Mouse (Mus musculus) inflammation-experienced regulatory T-cells, adult 6 months (primary cell): ENCODE data around the gene Vamp4. TPM values are rescaled to one million over a fixed set of nuclear protein-coding genes. Genes with fewer than 3 reads are reported as not detected.
A peak's percentile ranks its signal among the peaks of the same experiment; 100 is the strongest.

Experiments used
- ATAC-seq: one replicate; pipeline ENCODE4 v1.8.0; 2017
- polyA plus RNA-seq, 3 experiments: library from polyadenylated mRNA; unstranded; fragments of 100-300 nt; shearing (Covaris generic); gene quantifications; one replicate each; pipeline ENCODE4 v1.2.1; 2017

Gene Vamp4
- 100 to 1,000 TPM in 2 of 3 experiments, 10 to 100 TPM in 1; 93.6 to 112 (median 104) TPM for polyA plus RNA-seq

DNA sequence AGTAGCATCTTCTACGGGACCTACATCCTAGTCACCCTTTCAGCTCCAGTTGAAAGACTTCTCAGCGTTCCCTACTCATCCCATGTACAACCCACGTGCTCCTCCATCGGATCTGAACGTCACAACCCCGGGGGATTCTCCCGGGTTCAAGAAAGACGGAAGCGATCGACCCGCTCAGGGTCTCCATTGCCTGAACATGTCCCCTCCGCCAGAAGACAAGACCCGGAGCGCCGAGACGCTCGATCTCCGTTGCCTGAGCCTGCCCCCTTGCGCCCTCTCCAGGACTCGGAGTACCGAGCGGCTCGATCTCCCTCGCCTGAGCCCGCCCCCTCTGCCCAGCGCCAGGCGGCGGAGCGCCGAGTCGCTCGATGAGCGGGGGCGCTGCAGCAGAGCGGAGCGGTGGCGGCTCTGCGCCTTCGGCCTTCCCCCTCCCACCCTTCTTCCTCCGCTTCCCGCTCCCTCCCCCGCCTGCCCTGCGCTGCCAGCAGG, at the start of gene Vamp4:
TSS of gene Vamp4 (plus strand) at position 256 of the 489 bp plus-strand sequence.
- ATAC-seq, result peak; percentile 81

DNA sequence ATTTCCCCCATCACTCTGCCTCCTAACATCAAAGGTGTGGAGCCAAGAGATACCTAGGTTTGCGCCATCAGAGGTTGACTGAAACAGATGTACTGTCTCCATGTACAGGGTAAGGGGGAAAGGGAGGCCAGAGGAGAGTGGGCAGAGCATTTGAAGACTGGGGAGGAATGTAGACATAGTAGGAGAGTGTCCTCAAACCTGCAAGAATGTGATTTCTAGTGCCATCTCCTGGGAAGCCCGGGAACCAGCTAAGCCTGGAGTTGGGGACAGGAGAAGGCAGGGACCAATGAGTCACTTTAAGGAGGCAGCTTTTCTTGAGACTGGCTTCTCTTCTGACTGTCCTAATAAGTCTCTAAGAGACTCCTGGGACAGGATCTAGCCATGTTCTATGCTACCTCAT, 40.7 kb upstream of the Vamp4 start:
- no peak for ATAC-seq

DNA sequence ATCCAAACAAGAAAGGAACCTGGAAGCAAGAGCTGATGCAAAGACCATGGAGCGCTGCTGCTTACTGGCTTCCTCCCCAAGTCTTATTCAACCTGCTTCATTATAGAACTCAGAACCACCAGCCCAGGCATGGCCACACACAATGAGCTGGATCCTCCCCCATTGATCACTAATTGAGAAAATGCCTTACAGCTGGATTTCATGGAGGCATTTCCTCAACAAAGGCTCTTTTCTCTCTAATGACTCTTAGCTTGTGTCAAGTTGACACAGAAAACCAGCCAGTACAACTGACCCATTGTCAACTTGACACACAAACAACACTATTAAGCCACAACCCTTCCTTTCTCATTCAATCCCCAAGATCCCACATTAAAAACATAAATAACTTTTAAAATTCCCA, 39.6 kb upstream of the Vamp4 start:
- no peak for ATAC-seq

DNA sequence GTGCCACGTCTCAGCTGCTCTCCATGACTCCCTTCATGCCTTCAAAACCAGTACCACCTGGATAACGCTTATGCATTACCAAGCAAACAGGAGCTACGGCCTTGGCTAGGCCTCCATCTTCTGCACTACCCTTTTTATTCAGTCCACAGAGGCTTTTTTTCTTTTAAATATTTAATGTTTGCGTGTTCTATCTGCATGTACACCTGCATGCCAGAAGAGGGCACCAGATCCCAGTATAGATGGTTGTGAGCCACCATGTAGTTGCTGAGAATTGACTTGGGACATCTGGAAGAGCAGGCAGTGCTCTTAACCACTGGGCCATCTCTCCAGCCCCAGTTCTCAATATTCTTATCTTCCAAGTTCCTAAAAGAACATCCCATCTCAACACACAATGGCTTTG, 38.7 kb upstream of the Vamp4 start:
- ATAC-seq, result no peak

DNA sequence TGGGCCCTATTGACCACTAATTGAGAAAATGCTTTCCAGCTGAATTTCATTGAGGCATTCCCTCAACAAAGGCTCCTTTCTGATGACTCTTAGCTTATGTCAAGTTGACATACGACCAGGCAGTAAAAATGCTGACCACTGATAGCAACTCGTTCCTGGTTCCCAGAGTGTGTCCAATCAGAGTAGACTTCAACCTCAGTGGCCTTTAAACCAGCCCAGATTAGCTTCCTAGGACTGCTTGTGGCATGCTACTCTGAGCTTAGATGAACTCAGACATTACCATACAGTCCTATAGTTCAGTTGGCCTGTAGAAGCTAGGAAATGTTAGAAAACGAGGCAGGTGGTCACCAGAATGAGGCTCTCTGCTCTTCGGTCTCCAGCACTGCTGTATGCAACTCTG, 38.0 kb upstream of the Vamp4 start:
- no peak for ATAC-seq

DNA sequence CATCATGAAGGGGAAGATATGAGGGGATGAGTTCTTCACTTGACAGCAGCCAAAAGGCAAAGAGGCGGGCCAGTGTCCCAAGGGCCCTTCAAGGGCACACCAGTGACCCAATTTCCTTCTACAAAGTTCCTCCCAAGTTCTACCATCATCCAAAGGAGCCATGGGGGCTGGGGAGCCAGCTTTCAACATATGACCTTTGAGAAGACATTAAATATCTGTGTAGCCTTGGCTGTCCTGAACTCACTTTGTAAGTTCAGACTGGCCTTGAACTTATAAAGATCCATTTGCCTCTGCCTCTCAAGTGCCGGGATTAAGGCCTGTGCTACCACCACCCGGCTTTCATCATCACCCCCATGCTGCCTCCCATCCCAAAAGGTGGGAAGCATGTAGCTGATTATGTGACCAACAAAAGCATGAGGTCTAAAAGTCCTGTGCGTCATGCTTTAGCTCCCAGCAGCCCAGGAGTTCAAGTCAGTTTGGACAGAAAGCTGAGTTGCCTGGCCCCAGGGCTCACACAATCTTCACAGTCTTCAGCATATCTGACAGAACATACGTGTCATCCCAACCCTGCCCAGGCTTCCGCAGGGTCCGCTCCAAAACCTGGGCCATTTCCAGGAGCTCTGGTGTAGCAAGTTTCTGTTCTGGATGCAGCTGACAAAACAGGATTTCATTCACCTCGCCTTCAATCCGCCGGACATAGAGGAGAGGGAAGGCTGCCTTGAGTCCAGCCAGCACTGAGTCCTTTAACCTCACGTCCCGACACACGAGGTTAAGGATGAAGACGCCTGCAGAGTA, 36.4 kb upstream of the Vamp4 start:
- ATAC-seq, result no peak

DNA sequence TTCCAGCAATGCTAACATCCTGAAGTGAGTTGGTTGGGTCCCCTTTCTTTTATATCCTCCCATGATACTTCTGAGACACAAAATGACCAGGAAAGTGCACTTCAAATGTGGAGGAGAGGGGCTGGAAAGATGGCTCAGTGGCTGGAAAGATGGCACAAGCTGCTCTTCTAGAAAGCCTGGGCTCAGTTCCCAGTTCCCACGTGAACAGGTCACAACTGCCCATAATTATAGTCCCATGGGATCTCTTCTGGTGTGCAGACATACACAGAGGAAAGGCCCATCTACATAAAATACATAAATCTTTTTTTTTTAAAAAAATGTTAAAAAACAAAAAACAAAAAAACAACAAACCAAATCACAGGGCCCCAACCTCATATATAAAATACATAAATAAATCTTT, 27.1 kb upstream of the Vamp4 start:
- no peak for ATAC-seq

DNA sequence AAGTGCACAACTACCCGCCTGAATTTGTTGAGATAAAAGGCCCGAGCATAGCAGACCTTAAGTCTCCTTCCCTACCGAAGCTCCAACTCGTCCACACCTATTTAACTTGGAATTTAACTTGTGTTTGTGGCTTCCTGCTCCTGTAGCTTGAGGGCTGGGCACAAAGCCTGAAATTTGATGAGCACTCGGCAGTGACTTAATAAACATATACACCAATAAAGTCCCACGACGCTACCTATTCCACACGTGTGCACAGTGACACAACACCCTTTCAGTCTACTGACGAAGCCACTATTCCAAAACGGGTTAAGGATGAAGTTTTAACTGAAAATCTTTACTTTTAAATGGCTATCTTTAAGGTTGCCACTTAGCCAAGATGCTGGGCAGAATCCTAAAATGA, 22.7 kb upstream of the Vamp4 start:
- no peak for ATAC-seq

DNA sequence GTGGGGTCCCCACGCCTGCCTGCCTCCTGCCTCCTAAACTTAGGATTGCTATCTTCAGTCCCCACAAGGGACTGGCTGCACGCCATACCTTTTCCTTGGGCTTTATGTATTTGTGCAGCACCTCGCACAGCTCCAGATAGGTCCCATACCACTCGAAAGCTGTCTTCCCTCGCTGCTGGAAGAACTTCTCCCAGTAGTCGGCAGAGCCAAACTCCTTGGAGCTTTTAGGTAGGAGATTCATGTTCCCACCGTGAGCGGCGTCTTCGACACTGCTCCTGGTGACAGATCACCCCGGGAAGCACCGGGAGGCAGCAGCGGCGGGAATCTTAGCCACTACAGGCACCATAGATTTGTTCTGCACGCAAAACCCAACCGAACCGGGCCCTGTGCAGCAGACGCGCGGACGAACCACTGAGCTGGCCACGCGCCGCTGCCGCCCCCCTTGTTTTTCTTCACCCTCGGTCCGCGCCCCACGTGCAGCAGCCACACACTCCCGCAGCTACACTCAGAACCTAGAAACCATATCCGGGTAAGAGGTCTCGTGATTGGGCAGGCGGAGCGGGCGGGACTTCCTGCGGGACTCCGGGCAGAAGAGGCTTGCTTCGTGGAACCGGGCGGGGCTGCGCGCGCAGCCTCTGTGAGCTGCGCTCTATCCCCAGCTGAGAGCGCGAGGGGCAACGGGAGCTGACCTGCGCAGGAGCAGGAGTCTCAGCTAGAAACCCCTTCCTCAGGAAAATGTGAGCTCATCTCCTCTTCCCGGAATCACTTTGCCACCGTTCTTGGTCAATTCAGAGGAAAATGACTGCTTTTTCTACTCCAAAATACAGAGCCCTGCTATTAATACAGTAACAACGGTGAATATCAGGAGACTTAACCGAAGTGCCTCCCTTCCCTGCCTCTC, 22.0 kb upstream of the Vamp4 start, which contains the start of gene Mettl13:
TSS of gene Mettl13 (minus strand) at position 536 of the 901 bp plus-strand sequence.
- peak; percentile 99 for ATAC-seq

DNA sequence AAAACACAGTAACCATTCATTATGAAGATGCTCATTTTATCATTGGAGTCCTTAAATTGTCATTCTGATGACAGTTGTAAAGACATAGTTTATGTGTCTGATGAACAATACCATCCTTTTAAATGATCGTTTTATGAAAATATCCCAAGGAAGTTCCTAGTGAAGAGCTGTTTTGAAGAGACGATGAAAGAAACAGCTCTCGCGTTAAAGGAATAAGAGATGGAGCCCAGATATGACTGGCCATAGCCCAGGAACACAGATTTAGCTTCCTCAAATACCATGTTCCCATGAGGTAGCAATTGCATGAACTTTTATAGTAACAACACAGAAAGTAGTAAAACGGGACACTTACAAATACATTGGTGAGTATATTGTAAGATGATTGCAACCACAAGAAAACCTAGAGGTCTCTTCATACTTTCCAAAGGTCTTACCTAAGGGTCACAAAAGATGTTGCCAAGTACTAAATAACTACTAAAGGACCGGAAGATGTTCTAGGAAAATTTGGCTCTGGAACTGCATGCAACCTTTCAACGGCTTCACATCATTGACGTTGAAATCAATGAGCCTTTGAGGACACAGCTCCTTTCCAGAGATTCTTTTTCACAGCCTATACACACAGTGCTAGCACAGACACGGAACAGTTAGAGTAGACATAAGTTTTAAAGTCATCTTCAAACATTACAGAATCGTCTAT, 21.2 kb upstream of the Vamp4 start:
- no peak for ATAC-seq

DNA sequence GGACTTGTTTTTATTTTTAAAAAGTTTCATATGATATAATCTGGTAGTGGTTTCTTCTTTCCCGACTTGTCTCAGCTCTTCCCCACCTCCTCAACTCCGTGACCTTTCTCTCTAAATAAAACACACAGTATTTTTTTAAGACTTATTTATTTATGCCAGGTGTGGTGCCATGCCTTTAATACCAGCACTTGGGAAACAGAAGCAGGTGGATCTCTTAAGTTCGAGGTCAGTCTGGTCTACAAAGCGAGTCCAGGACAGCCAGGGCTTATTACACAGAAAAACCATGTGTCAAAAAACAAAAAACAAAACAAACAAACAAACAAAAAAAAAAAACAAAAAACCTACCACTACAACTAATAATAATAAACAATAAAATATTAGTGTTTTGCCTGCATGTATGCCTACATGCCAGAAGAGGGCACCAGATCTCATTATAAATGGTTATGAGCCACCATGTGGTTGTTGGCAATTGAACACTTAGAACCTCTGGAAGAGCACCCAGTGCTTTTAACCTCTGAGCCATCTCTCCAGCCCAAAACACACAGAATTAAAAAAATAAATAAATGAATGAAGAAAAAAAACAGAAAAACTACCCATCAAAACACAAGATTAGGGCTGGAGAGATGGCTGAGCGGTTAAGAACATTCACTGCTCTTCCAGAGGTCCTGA, 20.6 kb upstream of the Vamp4 start:
- peak; percentile 36 for ATAC-seq

DNA sequence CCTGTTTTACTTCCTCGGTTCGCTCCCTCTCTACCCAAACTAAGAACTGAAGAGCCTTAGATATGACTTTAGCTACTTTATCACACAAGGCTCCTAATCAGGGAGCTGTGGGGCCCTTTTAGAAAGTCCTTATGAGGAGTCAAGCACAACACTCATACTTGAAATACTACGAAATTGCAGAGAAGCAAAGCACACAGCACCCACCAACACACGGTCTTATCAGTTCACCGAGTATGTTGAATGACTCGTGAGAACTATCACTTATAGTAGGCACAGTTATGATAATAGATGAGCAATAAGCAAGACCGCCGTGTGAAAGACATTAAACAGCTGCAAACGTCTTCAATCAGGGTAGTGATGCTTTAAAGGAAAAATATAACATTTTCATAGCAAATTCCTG, 17.4 kb upstream of the Vamp4 start:
- no peak for ATAC-seq

DNA sequence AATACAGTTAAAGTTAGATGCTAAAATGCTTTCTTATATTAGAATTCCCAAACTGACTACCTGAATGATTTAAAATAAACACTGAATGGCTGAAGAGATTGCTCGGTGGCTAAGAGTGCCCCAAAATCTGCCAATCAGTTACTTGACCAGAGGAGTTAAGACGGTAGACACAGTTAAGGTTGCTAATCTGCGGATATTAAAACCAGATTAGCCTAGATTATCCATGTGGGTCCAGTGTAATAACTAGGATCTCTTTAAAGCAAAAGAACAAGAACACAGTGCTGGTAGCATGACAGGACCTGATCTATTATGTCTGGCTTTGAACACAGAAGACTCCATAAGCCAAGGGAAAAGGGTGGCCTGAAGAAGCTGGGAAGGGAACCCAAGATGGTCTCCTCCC, 16.1 kb upstream of the Vamp4 start:
- no peak for ATAC-seq

DNA sequence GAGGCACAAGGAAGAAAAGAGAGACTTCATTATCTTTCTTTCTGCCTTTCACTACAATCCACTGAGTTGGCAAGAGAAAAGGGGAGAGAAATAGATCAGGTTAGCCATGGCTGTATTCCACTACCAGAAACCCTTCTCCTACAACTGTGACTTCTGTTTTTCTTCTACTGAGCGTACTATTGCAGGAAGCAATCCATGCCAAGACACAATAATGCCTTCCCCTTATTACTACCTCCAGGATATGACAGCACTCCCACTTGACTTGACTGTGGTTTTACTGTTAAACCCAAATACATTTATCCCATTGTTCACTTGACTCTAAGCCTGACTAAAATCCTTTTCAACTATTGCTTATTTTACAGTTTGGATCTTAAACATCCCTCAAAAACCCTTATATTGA, 7.1 kb upstream of the Vamp4 start:
- ATAC-seq, result no peak

DNA sequence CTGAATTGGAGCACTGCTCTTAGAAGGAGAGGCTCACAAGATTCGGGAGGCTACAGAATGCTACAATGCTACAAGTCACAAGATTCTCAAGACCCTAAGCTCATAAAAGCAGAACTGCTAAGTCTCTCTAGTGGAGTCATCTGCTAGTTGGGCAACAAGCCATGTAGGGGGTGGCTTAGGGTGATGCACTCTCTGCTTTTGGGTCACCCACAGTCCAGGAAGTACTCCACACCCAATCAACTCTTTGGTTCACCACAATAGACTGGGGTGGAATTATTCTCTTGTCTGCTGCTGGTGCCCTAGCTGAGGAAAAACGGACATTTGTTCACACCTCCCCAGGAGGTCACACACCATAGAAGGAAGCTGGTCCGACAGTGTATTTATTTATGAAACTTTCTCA, 5.3 kb upstream of the Vamp4 start:
- no peak for ATAC-seq

DNA sequence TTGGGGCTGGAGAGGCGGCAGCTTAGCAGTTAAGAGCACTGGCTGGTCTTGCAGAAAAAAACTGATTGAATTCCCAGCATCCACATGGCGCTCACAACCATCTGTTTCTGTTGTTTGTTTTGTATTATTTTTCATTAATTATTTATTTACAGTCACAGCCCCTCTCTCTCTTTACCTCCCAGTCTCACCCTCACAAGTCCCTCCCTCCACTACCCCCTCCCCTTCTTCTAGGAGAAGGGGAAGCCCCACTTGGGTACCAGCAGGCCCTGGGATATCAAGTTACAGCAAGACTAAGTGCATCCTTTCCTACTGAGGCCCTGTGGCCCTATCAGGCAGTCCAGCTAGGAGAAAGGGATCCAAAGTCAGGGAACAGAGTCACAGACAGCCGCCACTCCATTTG, 3.0 kb upstream of the Vamp4 start:
- ATAC-seq, result no peak

DNA sequence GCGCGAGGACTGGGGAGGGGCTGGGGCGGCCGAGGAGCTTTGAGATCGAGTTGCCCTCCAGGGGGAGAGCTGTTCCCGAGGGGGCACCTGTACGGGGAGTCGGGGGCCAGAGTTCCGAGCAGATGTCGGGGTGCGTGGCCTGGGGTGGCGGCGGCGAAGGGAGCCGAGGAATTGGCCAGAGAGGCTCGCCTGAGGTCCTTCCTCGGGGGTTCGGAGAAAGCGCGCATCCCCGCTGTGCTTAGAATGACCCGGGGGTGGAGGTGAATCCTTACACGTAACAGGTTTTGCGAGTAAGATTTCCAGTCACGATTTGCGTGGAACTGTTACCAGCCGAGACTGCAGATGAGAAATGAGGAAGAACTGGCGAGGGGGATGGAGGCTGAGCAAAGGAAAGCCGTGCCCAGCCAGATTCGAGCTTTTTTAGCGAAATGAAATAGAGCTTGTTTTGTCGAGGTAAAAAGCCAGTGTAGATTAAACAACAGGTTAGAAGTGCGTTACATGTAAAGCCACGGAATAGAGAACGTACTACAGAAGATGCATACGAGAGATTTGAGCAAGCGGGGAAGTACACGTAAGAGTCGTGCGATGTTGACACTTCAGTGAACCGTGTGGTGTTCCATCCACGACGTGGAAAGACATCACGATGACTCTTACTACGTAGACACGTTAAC, 751 bp downstream of the Vamp4 start:
- peak; percentile 75 for ATAC-seq

DNA sequence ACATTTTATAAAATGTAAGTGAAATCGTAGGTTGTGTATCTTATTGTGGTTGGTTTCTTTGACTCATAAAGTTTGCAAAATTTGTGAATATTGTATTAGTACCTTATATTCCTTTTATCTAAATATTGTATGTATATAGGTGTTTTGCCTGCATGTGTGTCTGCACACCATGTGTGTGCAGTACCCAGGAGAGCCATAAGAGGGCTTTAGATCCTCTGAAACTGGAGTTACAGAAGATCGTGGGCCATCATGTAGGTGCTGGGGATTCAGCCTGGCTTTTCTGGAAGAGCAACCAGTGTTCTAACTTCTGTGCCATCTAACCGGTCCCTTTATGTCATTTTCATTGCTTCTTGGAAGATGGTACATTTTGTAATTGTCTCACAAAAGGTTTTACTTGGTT, 4.8 kb downstream of the Vamp4 start:
- ATAC-seq, result no peak

DNA sequence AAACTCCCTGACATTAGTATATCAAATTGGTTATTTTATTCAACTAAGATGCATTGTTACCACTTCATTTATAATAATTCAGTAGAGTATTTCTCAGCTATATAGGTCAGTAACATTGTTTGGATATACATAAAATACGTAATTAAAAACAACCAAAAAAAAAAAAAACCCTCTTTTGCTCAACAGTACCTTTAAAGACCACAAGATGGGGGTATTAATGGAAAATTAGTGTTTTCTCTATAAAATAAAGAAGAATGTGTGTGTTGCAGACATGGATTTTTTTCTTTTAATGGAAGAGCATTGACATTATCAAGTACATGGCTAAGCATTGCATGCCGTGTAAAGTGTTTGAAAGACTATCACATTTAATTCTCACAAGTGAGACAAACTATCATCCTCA, 12.6 kb downstream of the Vamp4 start:
- ATAC-seq, result no peak

DNA sequence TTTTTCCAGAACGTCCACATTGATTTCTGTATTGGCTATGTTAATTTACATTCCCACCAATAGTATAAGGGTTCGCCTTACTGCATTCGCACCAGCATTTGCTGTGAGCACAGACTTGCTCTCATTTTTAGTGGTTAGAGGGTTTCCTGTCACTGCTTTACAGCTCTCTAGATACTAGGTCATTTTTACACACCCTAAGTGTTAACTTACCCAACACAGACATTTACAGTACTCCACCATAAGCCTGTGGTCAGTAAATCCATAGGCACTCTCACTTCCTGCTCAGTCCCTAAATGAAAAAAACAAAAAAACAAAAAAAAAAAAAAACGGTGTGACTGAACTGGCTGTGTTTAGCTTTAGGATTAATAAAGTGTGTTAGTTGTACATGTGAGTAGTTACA, 16.0 kb downstream of the Vamp4 start:
- ATAC-seq, result no peak

DNA sequence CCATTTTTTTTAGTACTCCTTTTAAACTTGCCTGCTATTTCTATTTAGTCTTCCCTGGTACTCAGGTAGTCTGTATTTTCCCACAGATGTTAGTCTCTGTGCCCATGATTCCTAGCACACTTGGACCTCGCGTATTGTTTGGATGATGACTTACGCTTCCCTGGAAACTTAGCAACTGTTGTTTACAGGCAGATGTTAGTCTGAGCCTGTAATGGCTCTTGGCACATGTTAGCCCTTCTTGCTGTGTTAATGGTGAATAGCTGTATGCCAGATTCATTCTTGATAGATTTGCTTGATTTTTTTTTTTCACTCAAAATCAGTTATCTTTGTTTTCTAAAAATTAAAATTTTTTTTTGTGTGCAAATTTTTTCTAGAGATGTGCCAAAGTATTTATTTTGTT, 18.3 kb downstream of the Vamp4 start:
- ATAC-seq, result no peak

DNA sequence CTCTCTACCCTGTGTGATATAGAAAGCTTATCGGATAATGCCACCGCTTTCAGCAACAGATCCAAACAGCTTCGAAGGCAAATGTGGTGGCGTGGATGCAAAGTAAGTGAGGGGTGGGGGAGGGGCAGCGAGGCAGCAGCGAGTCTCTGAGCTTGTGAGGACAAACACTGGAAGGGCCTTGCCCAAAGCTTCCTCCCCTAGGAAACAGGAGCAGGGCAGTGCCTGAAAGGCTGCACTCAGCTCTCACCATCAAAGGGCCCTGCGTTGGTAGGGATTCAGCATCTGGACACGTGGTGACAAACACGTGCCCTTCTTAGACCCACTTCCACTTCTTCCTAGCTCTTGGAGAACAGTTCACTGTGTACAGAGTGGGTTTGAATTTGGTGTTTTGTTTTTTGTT, 19.1 kb downstream of the Vamp4 start:
- ATAC-seq, result no peak
